Mouse (Mus musculus) erythroblast, embryonic 14.5 days (primary cell): Measurements from ENCODE around the gene Fam50b. TPM values are rescaled to one million over a fixed set of nuclear protein-coding genes. Genes with fewer than 3 reads are reported as not detected.

Experiments used
- H3K27me3 ChIP-seq: 2 replicates; pipeline ENCODE4 v1.6.1; 2012; ENCODE audit warnings: inconsistent platforms; ENCODE audit not compliant: control insufficient read depth
- H3K36me3 ChIP-seq: 2 replicates; pipeline ENCODE4 v1.6.1; 2012; ENCODE audit warnings: mild to moderate bottlenecking, inconsistent platforms; ENCODE audit not compliant: control insufficient read depth
- H3K4me1 ChIP-seq: 2 replicates; pipeline ENCODE4 v1.6.1; 2012; ENCODE audit warnings: inconsistent platforms; ENCODE audit not compliant: control insufficient read depth
- H3K4me3 ChIP-seq: replicated peaks from 2 replicates; pipeline ENCODE3; 2012; ENCODE audit warnings: moderate library complexity, mild to moderate bottlenecking, inconsistent platforms
- H3K9me3 ChIP-seq: 2 replicates; pipeline ENCODE4 v1.6.1; 2012; ENCODE audit warnings: low read length, inconsistent platforms, mixed read lengths; ENCODE audit not compliant: control insufficient read depth
- GATA1 ChIP-seq: IDR thresholded peaks from 2 replicates; pipeline ENCODE4 v1.6.1; 2012; ENCODE audit warnings: low read length, inconsistent platforms, mixed read lengths
- TAL1 ChIP-seq: IDR thresholded peaks from 3 replicates; pipeline ENCODE4 v1.6.1; 2012; ENCODE audit warnings: low read length, inconsistent platforms, mixed read lengths
- polyA plus RNA-seq: library from polyadenylated mRNA; stranded (reverse); fragments of >175 nt; gene quantifications from 2 replicates; pipeline ENCODE4 v1.2.3, GENCODE M21; 2012

The Fam50b gene
- polyA plus RNA-seq, 1 experiment: not detected

GRCm38 (mm10) chr13:34731551-34731950 is 3.1 kb upstream of the Fam50b start:
- Histone ChIP-seq H3K4me1 (no peaks in the 10 kb centered on the region), H3K27me3 (no peaks in the 10 kb centered on the region), H3K36me3 (no peaks in the 10 kb centered on the region), H3K9me3 (no peaks in the 10 kb centered on the region), H3K4me3 (no peak overlapping the region)
- no peak for TF ChIP-seq GATA1
- TF ChIP-seq TAL1: no peak

GRCm38 (mm10) chr13:34733780-34734179 is 870 bp upstream of the Fam50b start:
- no peaks in the 10 kb centered on the region for H3K9me3 ChIP-seq
- H3K36me3 ChIP-seq: no peaks in the 10 kb centered on the region
- H3K4me3 ChIP-seq: no peak overlapping the region
- no peaks in the 10 kb centered on the region for H3K27me3 ChIP-seq
- no peaks in the 10 kb centered on the region for H3K4me1 ChIP-seq
- TF ChIP-seq TAL1 (no peak), GATA1 (no peak)

- H3K27me3 ChIP-seq: no peaks in the 10 kb centered on the region
- TF ChIP-seq TAL1: no peak
- TF ChIP-seq GATA1: no peak
- no peaks in the 10 kb centered on the region for H3K36me3 ChIP-seq
- H3K4me1 ChIP-seq: no peaks in the 10 kb centered on the region
- no peak overlapping the region for H3K4me3 ChIP-seq
- no peaks in the 10 kb centered on the region; the same call in 1 of the 2 replicates for H3K9me3 ChIP-seq
Observed at GRCm38 (mm10) chr13:34737968-34738698, 3.5 kb downstream of the Fam50b start.

DNA sequence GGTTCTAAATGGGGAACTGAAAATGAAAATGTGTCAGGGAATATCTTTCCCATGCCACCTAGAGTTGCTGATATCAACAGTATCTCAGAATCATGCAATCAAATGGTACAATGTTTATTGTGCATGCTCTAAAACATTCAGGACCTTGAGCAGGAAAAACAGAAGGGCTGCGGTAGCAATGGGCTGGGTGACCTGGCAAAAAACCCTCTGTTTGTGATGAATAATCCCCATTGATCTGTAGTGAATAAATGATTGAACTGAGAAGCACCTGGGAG is 4.0 kb downstream of the Fam50b start:
- H3K27me3 ChIP-seq: no peaks in the 10 kb centered on the region
- no peaks in the 10 kb centered on the region for H3K36me3 ChIP-seq
- no peaks in the 10 kb centered on the region; the same call in 1 of the 2 replicates for H3K9me3 ChIP-seq
- no peak for TF ChIP-seq GATA1
- TF ChIP-seq TAL1: no peak
- H3K4me1 ChIP-seq: no peaks in the 10 kb centered on the region
- H3K4me3 ChIP-seq: no peak overlapping the region

- Histone ChIP-seq H3K4me1 (no peaks in the 10 kb centered on the region), H3K27me3 (no peaks in the 10 kb centered on the region)
Observed at GRCm38 (mm10) chr13:34739071-34739470, 4.4 kb downstream of the Fam50b start.

DNA sequence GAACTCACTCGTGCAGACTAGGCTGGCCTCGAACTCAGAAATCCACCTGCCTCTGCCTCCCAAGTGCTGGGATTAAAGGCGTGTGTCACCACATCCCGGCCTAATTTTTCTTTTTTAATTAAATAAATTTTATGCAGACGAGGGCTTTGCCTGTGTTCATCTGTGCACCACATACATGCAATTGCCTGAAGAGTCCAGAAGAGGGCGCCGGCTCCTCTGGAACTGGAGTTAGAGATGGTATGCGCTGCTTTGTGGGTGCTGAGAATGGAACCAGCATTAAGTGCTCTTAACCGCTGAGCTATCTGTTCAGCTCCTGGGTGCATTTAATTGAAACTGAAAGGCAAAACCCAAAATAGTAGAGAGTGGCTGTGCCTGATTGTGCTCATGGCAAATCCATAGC is 6.6 kb downstream of the Fam50b start:
- TF ChIP-seq GATA1 (no peak), TAL1 (no peak)
- no peaks in the 10 kb centered on the region; the same call in 1 of the 2 replicates for H3K9me3 ChIP-seq
- no peaks in the 10 kb centered on the region for H3K4me1 ChIP-seq
- H3K27me3 ChIP-seq: no peaks in the 10 kb centered on the region
- H3K4me3 ChIP-seq: no peak overlapping the region
- no peaks in the 10 kb centered on the region for H3K36me3 ChIP-seq

More at GRCm38 (mm10) chr13:34739071-34739470, 4.4 kb downstream of the Fam50b start:
- Histone ChIP-seq H3K9me3 (no peaks in the 10 kb centered on the region; the same call in 1 of the 2 replicates), H3K36me3 (no peaks in the 10 kb centered on the region), H3K4me3 (no peak overlapping the region)
- TF ChIP-seq GATA1: no peak

- no peaks in the 10 kb centered on the region for H3K36me3 ChIP-seq
- TF ChIP-seq TAL1: no peak
- no peak for TF ChIP-seq GATA1
Observed at GRCm38 (mm10) chr13:34741813-34742568, 7.3 kb downstream of the Fam50b start.

DNA sequence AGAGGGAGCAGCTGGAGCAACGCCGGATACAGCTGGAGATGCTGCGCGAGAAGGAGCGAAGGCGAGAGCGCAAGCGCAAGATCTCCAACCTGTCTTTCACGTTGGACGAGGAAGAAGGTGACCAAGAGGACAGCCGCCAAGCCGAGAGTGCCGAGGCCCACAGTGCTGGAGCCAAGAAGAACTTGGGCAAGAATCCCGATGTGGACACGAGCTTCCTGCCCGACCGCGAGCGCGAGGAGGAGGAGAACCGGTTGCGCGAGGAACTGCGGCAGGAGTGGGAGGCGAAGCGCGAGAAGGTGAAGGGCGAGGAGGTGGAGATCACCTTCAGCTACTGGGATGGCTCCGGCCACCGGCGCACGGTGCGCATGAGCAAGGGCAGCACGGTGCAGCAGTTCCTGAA is 12.2 kb downstream of the Fam50b start:
- TF ChIP-seq TAL1 (no peak), GATA1 (no peak)
- H3K27me3 ChIP-seq: peaks cover 7% of the 10 kb centered on the region; the same call in 1 of the 2 replicates
- H3K9me3 ChIP-seq: peaks cover 9% of the 10 kb centered on the region
- H3K4me1 ChIP-seq: no peaks in the 10 kb centered on the region
- H3K36me3 ChIP-seq: no peaks in the 10 kb centered on the region
- no peak overlapping the region for H3K4me3 ChIP-seq

More at GRCm38 (mm10) chr13:34741813-34742568, 7.3 kb downstream of the Fam50b start:
- Histone ChIP-seq H3K27me3 (peaks cover 4% of the 10 kb centered on the region; the same call in 1 of the 2 replicates), H3K9me3 (peaks cover 5% of the 10 kb centered on the region), H3K4me3 (no peak overlapping the region), H3K4me1 (no peaks in the 10 kb centered on the region)

DNA sequence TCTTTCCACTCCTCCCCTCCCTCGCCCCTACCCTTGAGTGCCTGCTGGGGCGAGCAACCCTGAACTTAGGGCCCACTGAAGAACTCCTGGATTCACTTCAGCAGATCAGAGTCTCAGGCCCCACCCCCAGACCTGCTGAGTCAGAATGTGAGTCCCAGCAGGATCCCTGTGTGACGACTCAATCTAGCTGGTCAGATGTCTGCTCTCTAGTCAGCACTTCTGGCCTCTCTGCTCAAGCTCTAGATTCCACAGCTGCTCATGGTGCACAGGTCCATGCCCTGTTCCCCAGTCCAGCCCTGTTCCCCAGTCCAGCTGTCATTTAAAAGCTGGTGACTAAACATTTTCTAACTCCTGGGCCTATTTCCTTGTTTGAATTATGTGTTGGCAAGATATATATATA is 13.9 kb downstream of the Fam50b start:
- no peak for TF ChIP-seq GATA1
- no peak for TF ChIP-seq TAL1
- no peak overlapping the region for H3K4me3 ChIP-seq
- no peaks in the 10 kb centered on the region for H3K4me1 ChIP-seq
- peaks cover 9% of the 10 kb centered on the region for H3K9me3 ChIP-seq
- H3K36me3 ChIP-seq: no peaks in the 10 kb centered on the region
- H3K27me3 ChIP-seq: peaks cover 7% of the 10 kb centered on the region; the same call in 1 of the 2 replicates
